Comparison of ENCODE assay signal across 7 mouse cellular contexts in genomic region chr8:20566753-20567152, GRCm38 (mm10). TPM values are rescaled to one million over a fixed set of nuclear protein-coding genes. Genes with fewer than 3 reads are reported as not detected.
ATAC-seq lines count a peak whose summit lies in the region.
"Had no signal": no experiment of that assay in that cellular context is flagged by ENCODE, and none has a peak within 500 bp of the region (broad histone marks: within the 10 kb centered on the region; RNA-seq: fewer than 3 reads in every experiment).

No protein-coding gene starts in this region.

- ATAC-seq in common myeloid progenitor, adult 5-6 weeks (replicated peaks; ENCODE audit: low read depth, poor library complexity, severe bottlenecking): 0 out of 2 replicates have a peak, but pooled peaks have one; percentile 45
- ATAC-seq in granulocyte monocyte progenitor cell, adult 5-6 weeks (replicated peaks; ENCODE audit: poor library complexity, severe bottlenecking): peak; percentile 69
- peak; percentile 65 for ATAC-seq in megakaryocyte progenitor cell, adult 5-6 weeks (replicated peaks; ENCODE audit: poor library complexity)

RNA-seq across cellular contexts. Expression of gene Gm21119, which starts 48.0 kb away (rescaled TPM):
- total RNA-seq in common myeloid progenitor, adult 5-6 weeks (2017): not detected in 2 replicates
- not detected in 2 replicates for total RNA-seq in granulocyte monocyte progenitor cell, adult 5-6 weeks (2014; fragmentation: Nextera tagmentation)
- total RNA-seq in granulocyte monocyte progenitor cell, adult 5-6 weeks (2017): not detected in 2 replicates
- total RNA-seq in megakaryocyte progenitor cell, adult 5-6 weeks (2015): not detected in 2 replicates
- 0.10 TPM in 1 of 2 replicates, not detected in the other for total RNA-seq in megakaryocyte progenitor cell, adult 5-6 weeks (2017)
- total RNA-seq: adrenal gland, adult 2 months; CH12.LX; ES-E14; MEL had no signal
